Mouse (Mus musculus) cerebellum, adult 9-10 months (tissue): Measurements from ENCODE around the gene Cd79a.

Experiments
- DNase-seq: peaks from one replicate; pipeline ENCODE4 v3.0.0; 2022

Cd79a gene

DNA sequence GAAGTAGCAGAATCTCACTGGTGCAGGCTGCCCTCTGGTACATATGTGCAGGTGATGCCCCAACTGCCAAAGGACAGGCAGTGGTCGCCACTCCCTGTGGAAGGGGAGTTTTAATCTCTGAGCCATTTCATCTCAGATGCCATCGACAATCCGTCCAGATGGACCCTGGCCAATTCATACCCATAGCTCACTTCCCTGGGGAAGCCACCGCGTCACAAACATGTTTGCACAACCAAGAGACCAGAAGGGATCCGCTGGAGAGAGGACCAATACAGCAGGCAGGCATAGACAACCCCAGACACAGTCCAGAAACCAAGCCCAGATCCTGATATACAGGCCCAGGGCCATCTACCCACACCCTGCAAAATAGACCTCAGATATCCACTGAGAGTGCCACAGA, 33.3 kb downstream of the Cd79a start:
- DNase-seq = no peak

DNA sequence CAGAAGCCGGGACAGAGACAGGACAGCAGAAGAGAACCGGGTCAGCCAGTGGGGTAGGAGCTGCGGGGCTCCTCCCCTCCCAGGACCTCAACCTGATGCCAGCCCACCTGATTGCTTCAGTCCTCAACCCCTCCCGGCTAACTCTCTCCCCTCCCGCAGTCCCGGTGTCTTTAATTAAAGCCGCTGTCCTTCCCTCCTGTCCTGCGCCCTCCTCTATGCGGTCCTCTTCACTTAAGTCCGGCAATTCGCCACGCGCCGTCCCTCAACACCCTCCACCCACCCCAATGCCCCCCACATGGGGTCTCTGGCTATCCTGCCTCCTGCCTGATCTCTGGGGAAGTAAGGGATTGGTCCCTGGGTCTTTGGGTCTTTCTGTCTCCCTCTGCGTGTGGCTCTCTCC, 34.5 kb downstream of the Cd79a start:
- no peak for DNase-seq

DNA sequence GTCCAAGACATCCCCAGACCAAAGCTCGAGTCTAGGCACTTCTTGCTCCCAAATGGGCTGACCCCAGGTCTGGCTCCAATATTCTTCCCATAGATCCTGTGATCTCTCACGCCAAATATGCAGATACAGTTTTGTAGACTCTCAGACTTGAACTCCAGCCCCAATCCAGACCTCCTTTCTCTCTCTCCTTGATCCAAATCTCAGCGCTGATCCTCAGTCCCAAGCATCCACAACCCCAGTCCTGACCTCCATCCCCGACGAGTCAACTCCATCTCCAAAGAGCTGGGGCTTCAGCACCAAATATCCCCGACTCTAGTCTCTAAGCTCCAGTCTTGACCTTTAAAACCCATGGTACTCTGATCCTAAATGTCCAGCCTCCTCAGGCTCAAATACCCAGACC, 46.5 kb downstream of the Cd79a start:
- DNase-seq = no peak

DNA sequence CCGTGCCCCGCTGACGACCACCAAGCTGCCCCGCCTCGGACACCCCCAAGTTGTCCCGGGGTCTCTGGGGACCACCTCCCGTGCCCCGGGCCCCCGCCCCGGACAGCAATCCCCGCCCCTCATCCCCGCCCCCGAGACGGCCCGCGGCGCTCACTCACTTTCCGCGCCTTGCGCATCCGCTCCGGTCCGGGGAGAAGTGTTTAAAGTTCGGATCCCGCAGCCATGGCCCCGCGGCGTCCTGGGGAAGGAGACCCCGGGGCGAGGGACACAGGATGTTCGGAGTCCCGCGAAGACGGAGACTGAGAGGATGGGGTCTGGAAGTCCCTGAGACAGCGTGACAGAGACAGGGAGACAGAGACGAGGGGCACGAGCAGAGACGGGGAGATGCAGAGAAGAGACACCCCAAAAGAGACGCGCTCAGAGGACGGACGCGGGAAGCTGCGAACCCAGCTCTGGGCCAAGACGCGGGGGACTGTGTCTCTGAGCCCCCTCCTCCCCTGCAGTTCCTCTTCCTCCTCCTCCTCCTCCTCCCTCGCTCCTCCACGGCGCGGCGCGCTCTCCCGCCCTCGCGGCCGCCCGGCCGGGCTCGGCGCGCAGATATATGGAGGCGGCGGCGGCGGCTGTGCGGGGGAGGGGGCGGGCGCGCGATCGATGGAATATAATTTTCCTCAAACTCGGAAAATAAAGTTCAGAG, 47.2 kb downstream of the Cd79a start, which contains the start of gene Gm4881:
Gene Gm4881 (minus strand): TSS at position 238 of the 694 bp plus-strand sequence.
- DNase-seq = no peak

DNA sequence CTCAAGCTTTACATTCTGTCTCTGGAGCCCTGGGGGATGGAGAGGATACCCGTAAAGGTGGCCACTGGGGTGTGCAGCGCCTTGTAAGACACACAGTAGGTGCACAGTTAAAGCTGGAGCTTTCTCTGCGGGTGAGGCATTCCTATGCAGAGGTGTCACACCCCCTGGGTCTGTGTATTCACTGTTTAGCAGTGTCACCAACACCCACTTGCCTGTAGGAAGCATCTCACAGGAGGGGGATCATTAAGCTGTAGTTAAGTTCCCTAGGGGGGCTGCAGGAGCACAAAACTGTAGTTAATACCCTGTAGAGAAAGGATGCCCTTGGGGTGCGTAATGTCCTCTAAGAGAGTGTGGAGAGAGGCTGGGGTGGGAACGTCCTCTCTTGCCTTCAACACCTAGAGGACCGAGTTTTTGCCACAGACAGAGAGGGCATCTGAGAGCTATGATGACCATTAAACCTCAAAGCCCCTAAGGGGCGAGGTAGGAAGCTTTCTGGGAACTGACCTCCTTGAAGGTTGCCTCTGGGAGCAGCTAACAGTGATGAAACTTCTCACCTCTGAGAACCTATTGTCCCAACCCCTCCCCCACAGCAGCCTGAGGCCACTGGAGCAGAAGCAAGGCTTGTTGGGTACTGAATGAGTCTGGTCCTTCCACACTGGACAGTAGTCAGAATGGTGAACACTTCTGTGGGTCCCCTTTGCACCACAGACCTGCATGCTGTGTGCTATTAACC, 50.3 kb downstream of the Cd79a start:
- no peak for DNase-seq

DNA sequence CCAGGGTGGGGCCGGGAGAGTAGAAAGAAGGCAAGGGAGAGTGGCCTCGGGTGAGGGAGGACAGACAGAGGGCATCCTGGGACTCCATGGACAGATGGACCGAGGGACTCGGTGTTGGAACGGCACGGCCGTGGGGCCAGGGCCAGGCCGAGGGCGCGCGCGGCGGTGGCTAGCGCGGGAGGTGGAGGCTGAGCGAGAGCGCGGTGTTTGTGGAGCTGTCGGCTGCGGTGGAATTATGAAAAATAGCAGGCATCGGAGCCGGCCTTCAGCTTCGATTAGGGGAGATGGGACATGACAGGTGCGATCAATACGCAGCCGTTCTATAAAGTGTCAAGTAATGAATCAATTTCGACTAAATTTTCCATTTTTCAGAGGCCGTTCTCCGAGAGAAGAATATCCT, 51.6 kb downstream of the Cd79a start:
- DNase-seq = no peak

DNA sequence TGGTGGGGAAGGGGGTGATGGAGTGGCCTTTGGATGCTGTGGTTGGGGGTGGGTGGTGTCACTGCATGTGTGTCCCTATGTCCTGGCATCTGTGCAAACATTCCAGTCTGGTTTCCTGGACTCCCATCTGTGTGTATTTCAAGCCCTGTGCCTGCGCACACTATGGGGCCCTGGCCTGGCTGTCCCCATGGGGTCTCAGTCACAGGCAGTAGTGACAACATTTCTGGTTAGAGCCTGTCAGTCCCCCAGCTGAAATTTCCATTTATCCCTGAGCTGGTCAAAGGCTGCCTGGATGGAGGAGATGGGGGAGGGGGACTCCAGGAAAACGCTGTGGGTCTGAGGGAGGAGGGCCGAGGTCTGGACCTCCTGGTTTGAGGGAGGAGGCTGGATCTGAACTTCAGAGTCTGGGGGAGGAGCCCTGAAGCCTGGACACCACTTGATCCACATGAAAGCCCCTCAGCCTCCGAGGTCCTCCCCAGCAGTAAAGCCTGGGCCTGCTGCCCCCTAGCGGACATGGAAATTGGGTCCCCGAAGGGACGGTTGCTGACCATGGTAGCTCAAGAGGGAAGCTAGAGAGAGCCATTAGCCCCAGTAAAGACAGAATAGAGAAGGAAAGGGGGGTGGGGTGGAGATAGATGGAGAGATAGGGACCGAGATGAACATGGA, 52.9 kb downstream of the Cd79a start:
- peak; percentile 71 for DNase-seq
